Mouse (Mus musculus): ENCODE results near the gene Dcp1a. TPM values are rescaled to one million over a fixed set of nuclear protein-coding genes. Genes with fewer than 3 reads are reported as not detected.
A peak's percentile ranks its signal among the peaks of the same experiment; 100 is the strongest.

The Dcp1a gene
- polyA plus RNA-seq, 1 experiment, result 37.8 TPM

DNA sequence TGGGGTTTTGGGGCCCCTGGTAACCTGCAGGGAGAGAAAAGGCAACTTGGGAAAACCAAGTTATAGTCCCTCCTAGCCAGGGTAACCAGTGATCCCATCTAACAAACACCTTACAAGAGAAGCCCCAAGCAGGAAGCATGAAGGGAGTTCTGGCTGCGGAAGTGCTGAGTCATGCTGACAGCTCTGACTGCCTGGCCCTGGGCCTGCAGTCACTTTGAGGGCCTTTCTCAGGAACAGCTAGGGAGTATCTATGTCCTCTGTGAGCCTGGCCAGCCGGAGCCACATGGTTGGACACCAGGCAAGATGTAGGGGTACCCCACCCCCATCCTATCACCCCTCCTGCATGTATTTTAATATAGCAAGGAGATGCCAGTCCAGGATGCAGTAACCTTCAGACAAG is 85.1 kb downstream of the Dcp1a start:
- no peaks in the 10 kb centered on the region for H3K4me1 ChIP-seq (ENCODE audit: control insufficient read depth, insufficient read depth, insufficient read length)
- H3K27ac ChIP-seq (ENCODE audit: insufficient read depth, low read length), result no peak overlapping the region
- H3K27me3 ChIP-seq (ENCODE audit: control insufficient read depth, insufficient read depth, low read length), result no peaks in the 10 kb centered on the region
- H3K36me3 ChIP-seq (ENCODE audit: control insufficient read depth, insufficient read depth, low read length), result peaks cover 59% of the 10 kb centered on the region
- no peak overlapping the region for H3K4me3 ChIP-seq (ENCODE audit: extremely low read depth, insufficient read depth, insufficient read length)
- no peak for DNase-seq (ENCODE audit: low read depth in 1 of 2, low spot score in 2 of 2)
- TF ChIP-seq CTCF (IDR thresholded peaks at IDR 0.05; ENCODE audit: extremely low read depth, insufficient read depth, insufficient read length, insufficient replicate concordance) (no peak), POLR2A (IDR thresholded peaks at IDR 0.05; ENCODE audit: low read depth, low read length) (no peak)
- WGBS, result 52% methylated on average over 2 of the region's 2 CpGs

DNA sequence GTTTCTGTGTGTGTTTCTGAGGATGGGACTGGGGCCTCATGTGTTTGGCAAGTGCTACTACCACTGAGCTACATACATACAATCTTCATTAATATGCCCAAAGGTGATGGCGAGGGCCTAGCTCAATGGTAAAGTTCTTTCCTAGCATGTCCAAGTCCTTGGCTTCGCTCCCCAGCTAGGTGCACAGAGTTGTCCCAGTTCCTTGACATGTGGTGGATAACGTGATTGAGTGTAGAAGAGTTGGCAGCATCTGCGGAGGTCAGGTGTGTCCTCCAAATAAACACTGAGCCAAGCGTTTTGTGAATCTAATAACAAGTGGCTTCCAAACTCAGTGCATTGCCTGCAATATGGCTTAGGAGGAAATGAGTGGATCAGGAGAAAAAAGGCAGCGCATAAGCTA is 87.0 kb downstream of the Dcp1a start:
- 94% methylated on average over 6 of the region's 6 CpGs for WGBS
- Histone ChIP-seq H3K4me1 (ENCODE audit: control insufficient read depth, insufficient read depth, insufficient read length) (no peaks in the 10 kb centered on the region), H3K27me3 (ENCODE audit: control insufficient read depth, insufficient read depth, low read length) (no peaks in the 10 kb centered on the region), H3K4me3 (ENCODE audit: extremely low read depth, insufficient read depth, insufficient read length) (no peak overlapping the region), H3K36me3 (ENCODE audit: control insufficient read depth, insufficient read depth, low read length) (peaks cover 58% of the 10 kb centered on the region), H3K27ac (ENCODE audit: insufficient read depth, low read length) (no peak overlapping the region)
- DNase-seq (ENCODE audit: low read depth in 1 of 2, low spot score in 2 of 2), result no peak
- TF ChIP-seq CTCF (IDR thresholded peaks at IDR 0.05; ENCODE audit: extremely low read depth, insufficient read depth, insufficient read length, insufficient replicate concordance) (no peak), POLR2A (IDR thresholded peaks at IDR 0.05; ENCODE audit: low read depth, low read length) (no peak)

DNA sequence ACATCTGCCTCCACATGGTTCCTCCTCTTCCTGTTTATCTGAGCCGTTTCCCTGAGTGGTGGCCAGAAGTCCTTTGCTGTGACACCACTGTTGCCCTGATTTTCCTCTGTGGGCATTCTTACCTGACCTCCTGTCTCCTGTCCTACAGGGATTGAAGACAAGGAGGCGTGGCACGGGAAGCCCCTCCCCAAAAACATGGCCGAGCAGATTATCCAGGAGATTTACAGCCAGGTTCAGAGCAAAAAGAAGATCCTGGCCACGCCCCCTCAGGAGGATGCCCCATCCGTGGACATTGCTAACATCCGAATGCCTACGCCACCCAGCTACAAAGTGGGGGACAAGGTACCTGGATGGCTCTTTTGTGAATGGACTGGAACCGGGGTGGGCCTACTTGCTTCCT is 88.7 kb downstream of the Dcp1a start:
- Histone ChIP-seq H3K27me3 (ENCODE audit: control insufficient read depth, insufficient read depth, low read length) (no peaks in the 10 kb centered on the region), H3K27ac (ENCODE audit: insufficient read depth, low read length) (no peak overlapping the region), H3K4me1 (ENCODE audit: control insufficient read depth, insufficient read depth, insufficient read length) (no peaks in the 10 kb centered on the region), H3K4me3 (ENCODE audit: extremely low read depth, insufficient read depth, insufficient read length) (no peak overlapping the region), H3K36me3 (ENCODE audit: control insufficient read depth, insufficient read depth, low read length) (peaks cover 66% of the 10 kb centered on the region)
- TF ChIP-seq CTCF (IDR thresholded peaks at IDR 0.05; ENCODE audit: extremely low read depth, insufficient read depth, insufficient read length, insufficient replicate concordance) (no peak), POLR2A (IDR thresholded peaks at IDR 0.05; ENCODE audit: low read depth, low read length) (no peak)
- 86% methylated on average over 9 of the region's 9 CpGs for WGBS
- no peak for DNase-seq (ENCODE audit: low read depth in 1 of 2, low spot score in 2 of 2)

DNA sequence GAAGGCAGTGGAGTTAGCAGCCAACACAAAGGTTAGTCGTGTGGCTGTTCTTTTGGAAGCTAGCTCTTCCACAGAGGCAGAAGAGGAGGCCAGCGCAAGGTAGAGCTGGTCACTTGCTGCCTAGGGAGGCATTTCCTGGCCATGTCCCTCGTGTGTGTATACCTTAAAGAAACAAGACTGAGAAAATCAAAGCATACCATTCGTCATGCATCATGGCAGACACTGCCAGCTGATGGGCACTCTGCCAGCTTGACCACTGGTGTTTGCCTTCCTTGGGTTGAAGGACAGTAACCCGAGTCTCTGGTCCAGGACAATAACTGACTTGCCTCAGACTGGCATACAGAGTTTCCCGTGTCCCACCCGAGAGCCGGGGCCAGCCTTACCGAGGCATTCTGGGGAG is 91.0 kb downstream of the Dcp1a start:
- peaks cover 58% of the 10 kb centered on the region for H3K36me3 ChIP-seq (ENCODE audit: control insufficient read depth, insufficient read depth, low read length)
- no peaks in the 10 kb centered on the region for H3K4me1 ChIP-seq (ENCODE audit: control insufficient read depth, insufficient read depth, insufficient read length)
- TF ChIP-seq CTCF (IDR thresholded peaks at IDR 0.05; ENCODE audit: extremely low read depth, insufficient read depth, insufficient read length, insufficient replicate concordance) (no peak), POLR2A (IDR thresholded peaks at IDR 0.05; ENCODE audit: low read depth, low read length) (no peak)
- no peaks in the 10 kb centered on the region for H3K27me3 ChIP-seq (ENCODE audit: control insufficient read depth, insufficient read depth, low read length)
- 91% methylated on average over 9 of the region's 9 CpGs for WGBS
- no peak overlapping the region for H3K27ac ChIP-seq (ENCODE audit: insufficient read depth, low read length)
- H3K4me3 ChIP-seq (ENCODE audit: extremely low read depth, insufficient read depth, insufficient read length), result no peak overlapping the region
- DNase-seq (ENCODE audit: low read depth in 1 of 2, low spot score in 2 of 2), result no peak

DNA sequence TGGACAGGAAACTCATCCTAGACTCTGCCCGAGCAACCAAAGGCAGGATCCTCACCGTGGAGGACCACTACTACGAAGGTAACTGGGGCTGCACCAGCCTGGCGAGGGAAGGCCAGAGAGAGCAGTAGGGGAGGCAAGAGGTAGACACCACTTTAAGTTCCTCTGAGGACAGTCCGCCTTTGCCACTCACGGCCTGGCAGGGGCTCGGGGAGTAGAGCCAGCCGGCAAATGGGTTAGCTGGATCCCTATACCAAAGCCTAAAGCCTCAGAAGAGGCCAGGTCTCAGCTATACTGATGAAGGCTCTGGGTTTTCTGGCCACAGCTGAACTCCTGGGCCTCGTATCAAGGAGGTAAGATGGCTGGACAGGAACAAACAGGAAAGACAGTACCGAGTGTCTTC is 92.9 kb downstream of the Dcp1a start:
- no peak for DNase-seq (ENCODE audit: low read depth in 1 of 2, low spot score in 2 of 2)
- Histone ChIP-seq H3K4me3 (ENCODE audit: extremely low read depth, insufficient read depth, insufficient read length) (no peak overlapping the region), H3K4me1 (ENCODE audit: control insufficient read depth, insufficient read depth, insufficient read length) (no peaks in the 10 kb centered on the region), H3K36me3 (ENCODE audit: control insufficient read depth, insufficient read depth, low read length) (peaks cover 41% of the 10 kb centered on the region), H3K27me3 (ENCODE audit: control insufficient read depth, insufficient read depth, low read length) (no peaks in the 10 kb centered on the region), H3K27ac (ENCODE audit: insufficient read depth, low read length) (no peak overlapping the region)
- TF ChIP-seq POLR2A (IDR thresholded peaks at IDR 0.05; ENCODE audit: low read depth, low read length) (no peak), CTCF (IDR thresholded peaks at IDR 0.05; ENCODE audit: extremely low read depth, insufficient read depth, insufficient read length, insufficient replicate concordance) (no peak)
- 88% methylated on average over 10 of the region's 10 CpGs for WGBS

DNA sequence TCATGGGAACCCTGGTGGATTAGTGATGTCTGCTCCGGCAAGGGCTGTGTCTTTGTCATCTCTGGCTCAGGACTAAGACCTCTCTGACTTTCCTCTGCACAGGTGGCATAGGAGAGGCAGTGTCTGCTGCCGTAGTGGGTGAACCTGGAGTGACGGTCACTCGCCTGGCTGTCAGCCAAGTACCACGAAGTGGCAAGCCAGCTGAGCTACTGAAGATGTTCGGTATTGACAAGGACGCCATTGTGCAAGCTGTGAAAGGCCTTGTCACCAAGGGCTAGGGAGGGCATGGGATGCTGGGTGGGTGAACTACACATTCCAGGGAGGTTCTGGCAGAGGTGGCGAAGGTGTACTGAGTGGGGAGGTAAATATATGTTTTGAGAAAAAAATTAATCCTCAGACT is 93.9 kb downstream of the Dcp1a start:
- peaks cover 38% of the 10 kb centered on the region for H3K36me3 ChIP-seq (ENCODE audit: control insufficient read depth, insufficient read depth, low read length)
- 83% methylated on average over 8 of the region's 8 CpGs for WGBS
- no peak overlapping the region for H3K4me3 ChIP-seq (ENCODE audit: extremely low read depth, insufficient read depth, insufficient read length)
- no peaks in the 10 kb centered on the region for H3K4me1 ChIP-seq (ENCODE audit: control insufficient read depth, insufficient read depth, insufficient read length)
- H3K27me3 ChIP-seq (ENCODE audit: control insufficient read depth, insufficient read depth, low read length), result no peaks in the 10 kb centered on the region
- no peak for DNase-seq (ENCODE audit: low read depth in 1 of 2, low spot score in 2 of 2)
- TF ChIP-seq CTCF (IDR thresholded peaks at IDR 0.05; ENCODE audit: extremely low read depth, insufficient read depth, insufficient read length, insufficient replicate concordance) (no peak), POLR2A (IDR thresholded peaks at IDR 0.05; ENCODE audit: low read depth, low read length) (no peak)
- H3K27ac ChIP-seq (ENCODE audit: insufficient read depth, low read length), result no peak overlapping the region

DNA sequence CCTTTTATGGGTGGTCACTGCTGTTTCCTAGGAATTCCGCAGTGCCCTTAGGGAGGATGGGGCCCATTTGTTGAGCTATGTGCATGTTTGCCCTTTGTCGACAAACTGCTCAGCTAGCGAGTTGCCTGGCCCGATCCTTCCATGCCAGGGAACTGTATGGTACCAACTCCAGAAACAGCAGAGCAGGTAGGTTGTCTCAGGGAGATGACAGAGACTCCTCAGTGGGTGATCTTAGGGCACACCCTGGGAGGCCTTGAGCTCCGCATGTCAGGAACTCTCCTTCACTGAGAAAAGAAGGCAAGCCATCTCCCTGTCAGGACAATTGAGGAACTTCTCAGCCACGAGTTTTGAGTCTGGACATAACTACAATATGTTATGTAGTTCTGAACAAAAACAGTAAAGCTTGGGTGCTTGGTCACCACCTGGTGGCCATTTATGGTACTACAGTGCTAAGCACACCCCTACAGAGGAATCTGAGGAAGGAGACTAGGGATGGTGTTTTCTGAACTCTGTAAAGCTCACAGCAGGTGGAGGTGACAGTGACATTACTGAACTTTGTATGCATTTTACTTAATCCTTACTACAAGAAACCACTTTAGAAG is 94.7 kb downstream of the Dcp1a start:
- Histone ChIP-seq H3K4me3 (ENCODE audit: extremely low read depth, insufficient read depth, insufficient read length) (no peak overlapping the region), H3K36me3 (ENCODE audit: control insufficient read depth, insufficient read depth, low read length) (peaks cover 30% of the 10 kb centered on the region), H3K4me1 (ENCODE audit: control insufficient read depth, insufficient read depth, insufficient read length) (peaks cover 2% of the 10 kb centered on the region; the same call in 1 of the 2 replicates), H3K27me3 (ENCODE audit: control insufficient read depth, insufficient read depth, low read length) (no peaks in the 10 kb centered on the region), H3K27ac (ENCODE audit: insufficient read depth, low read length) (no peak overlapping the region)
- TF ChIP-seq POLR2A (IDR thresholded peaks at IDR 0.05; ENCODE audit: low read depth, low read length) (no peak), CTCF (IDR thresholded peaks at IDR 0.05; ENCODE audit: extremely low read depth, insufficient read depth, insufficient read length, insufficient replicate concordance) (peak; percentile 50; the same call in 1 of the 2 replicates)
- DNase-seq (ENCODE audit: low read depth in 1 of 2, low spot score in 2 of 2), result peak; percentile 57 to 70
- WGBS, result 69% methylated on average over 6 of the region's 6 CpGs
